Mouse (Mus musculus) erythroblast, adult 5-6 weeks (primary cell): ENCODE data around the gene Ccl17. TPM values are rescaled to one million over a fixed set of nuclear protein-coding genes. Genes with fewer than 3 reads are reported as not detected.
A peak's percentile ranks its signal among the peaks of the same experiment; 100 is the strongest.

Experiments
- ATAC-seq: replicated peaks from 2 replicates; pipeline ENCODE4 v1.8.0; 2016; ENCODE audit warnings: moderate number of reproducible peaks, mild to moderate bottlenecking, moderate TSS enrichment, inconsistent platforms; ENCODE audit not compliant: poor library complexity, low FRiP score, severe bottlenecking
- total RNA-seq, 2 experiments: library from RNA; stranded (forward) in 1 of 2; stranded (reverse) in 1 of 2; fragments of 150-400 nt in 1 of 2; fragments of 200-764, 138-1000 nt in 1 of 2; gene quantifications; 2 replicates each; pipeline versions ENCODE4 v1.2.3 to v1.2.4; 2015 to 2017; ENCODE audit warnings: low replicate concordance in 2 of 2

Ccl17 gene
- total RNA-seq (2015; ENCODE audit: low replicate concordance) = not detected in 2 replicates
- total RNA-seq (2017; ENCODE audit: low replicate concordance) = 0.77 TPM in 1 of 2 replicates, not detected in the other

- no peak for ATAC-seq
Observed at GRCm38 (mm10) chr8:94810153-94810552, at the start of gene Ccl17. Gene Ccl17, plus strand, starts transcription at chr8:94810453.

- no peak for ATAC-seq
Observed at GRCm38 (mm10) chr8:94767035-94767434, 43.2 kb upstream of the Ccl17 start.

GRCm38 (mm10) chr8:94770945-94771344 lies 39.3 kb upstream of the Ccl17 start:
- peak; percentile 60 for ATAC-seq

GRCm38 (mm10) chr8:94771941-94772670 lies 38.1 kb upstream of the Ccl17 start, which contains the start of gene Cx3cl1:
Gene Cx3cl1, plus strand, starts transcription at chr8:94772009.
- ATAC-seq = 0 out of 2 replicates have a peak, but pooled peaks have one; percentile 20

GRCm38 (mm10) chr8:94773048-94773447 lies 37.2 kb upstream of the Ccl17 start:
- ATAC-seq = no peak

- ATAC-seq = no peak
Observed at GRCm38 (mm10) chr8:94773700-94774171, 36.5 kb upstream of the Ccl17 start.

- ATAC-seq = no peak
Observed at GRCm38 (mm10) chr8:94774601-94775000, 35.7 kb upstream of the Ccl17 start.

- no peak for ATAC-seq
Observed at GRCm38 (mm10) chr8:94776346-94776745, 33.9 kb upstream of the Ccl17 start.

- no peak for ATAC-seq
Observed at GRCm38 (mm10) chr8:94778036-94778435, 32.2 kb upstream of the Ccl17 start.

- no peak for ATAC-seq
Observed at GRCm38 (mm10) chr8:94778473-94778872, 31.8 kb upstream of the Ccl17 start.

- no peak for ATAC-seq
Observed at GRCm38 (mm10) chr8:94778895-94779533, 31.2 kb upstream of the Ccl17 start.

- ATAC-seq = 0 out of 2 replicates have a peak, but pooled peaks have one; percentile 7
Observed at GRCm38 (mm10) chr8:94779534-94780294, 30.5 kb upstream of the Ccl17 start.

GRCm38 (mm10) chr8:94780491-94781154 lies 29.6 kb upstream of the Ccl17 start:
- ATAC-seq = no peak

GRCm38 (mm10) chr8:94781155-94781837 lies 29.0 kb upstream of the Ccl17 start:
- no peak for ATAC-seq

GRCm38 (mm10) chr8:94781838-94782235 lies 28.4 kb upstream of the Ccl17 start:
- ATAC-seq = no peak

- no peak for ATAC-seq
Observed at GRCm38 (mm10) chr8:94783890-94784289, 26.4 kb upstream of the Ccl17 start.

GRCm38 (mm10) chr8:94785247-94785985 lies 24.8 kb upstream of the Ccl17 start:
- ATAC-seq = peak; percentile 58

GRCm38 (mm10) chr8:94785995-94786595 lies 24.2 kb upstream of the Ccl17 start:
- ATAC-seq = no peak
